Mouse (Mus musculus): Measurements from ENCODE around the gene Smim20.

- no peak for TF ChIP-seq POLR2A (IDR thresholded peaks at IDR 0.05; ENCODE audit: extremely low read depth, insufficient read depth, low read length)
- TF ChIP-seq CTCF (IDR thresholded peaks at IDR 0.05; ENCODE audit: low read depth, low read length): no peak
These were observed 27.7 kb upstream of the Smim20 start for GRCm38 (mm10) chr5:53239189-53239588.

Data from liver, adult 2 months (tissue).